Mouse (Mus musculus): ENCODE measurements around the gene Rfx8. TPM values are rescaled to one million over a fixed set of nuclear protein-coding genes. Genes with fewer than 3 reads are reported as not detected.

Gene Rfx8
- total RNA-seq, 1 experiment: not detected

GRCm38 (mm10) chr1:39758244-39758643 is 37.4 kb upstream of the Rfx8 start:
- no peak for DNase-seq (ENCODE audit: low read depth, low spot score)
- Histone ChIP-seq H3K4me1 (ENCODE audit: control insufficient read depth in 2 of 2, insufficient read depth in 2 of 2, low read length in 2 of 2, poor library complexity in 1 of 2) (peaks cover 3 to 5% of the 10 kb centered on the region in 2 experiments; a peak in 2 of 4 replicates), H3K9me3 (ENCODE audit: control insufficient read depth, insufficient read depth, low read depth, low read length) (no peaks in the 10 kb centered on the region), H3K9ac (ENCODE audit: insufficient read depth, low read depth, low read length, poor library complexity, severe bottlenecking) (no peak overlapping the region), H3K36me3 (ENCODE audit: control insufficient read depth, insufficient read depth, low read length, poor library complexity, severe bottlenecking) (no peaks in the 10 kb centered on the region), H3K27ac (ENCODE audit: insufficient read depth, low read depth, low read length, poor library complexity, severe bottlenecking) (no peak overlapping the region), H3K4me3 (ENCODE audit: insufficient read depth in 1 of 2, low read depth in 1 of 2, low read length in 2 of 2, poor library complexity in 1 of 2, severe bottlenecking in 1 of 2) (no peak overlapping the region)
- in situ Hi-C loops (cut with MboI; ENCODE audit: low sequenced_read_pairs in 2 of 2, unreplicated experiment in 2 of 2): no loop called here
- no peak for TF ChIP-seq HCFC1 (IDR thresholded peaks at IDR 0.05; ENCODE audit: borderline replicate concordance, insufficient read depth, low read length)
- TF ChIP-seq ZC3H11A (IDR thresholded peaks at IDR 0.05; ENCODE audit: borderline replicate concordance, low read depth, low read length): no peak
- TF ChIP-seq ZNF384 (IDR thresholded peaks at IDR 0.05; ENCODE audit: low read depth, low read length): no peak
- no peak for TF ChIP-seq MAFK (IDR thresholded peaks at IDR 0.05; ENCODE audit: insufficient read depth, low read depth, low read length)
- no peak for TF ChIP-seq CHD2 (IDR thresholded peaks at IDR 0.05; ENCODE audit: low read depth, low read length)

- Histone ChIP-seq H3K36me3 (ENCODE audit: control insufficient read depth, insufficient read depth, low read length, poor library complexity, severe bottlenecking) (no peaks in the 10 kb centered on the region), H3K27ac (ENCODE audit: insufficient read depth, low read depth, low read length, poor library complexity, severe bottlenecking) (no peak overlapping the region), H3K4me3 (ENCODE audit: insufficient read depth in 1 of 2, low read depth in 1 of 2, low read length in 2 of 2, poor library complexity in 1 of 2, severe bottlenecking in 1 of 2) (no peak overlapping the region), H3K4me1 (ENCODE audit: control insufficient read depth in 2 of 2, insufficient read depth in 2 of 2, low read length in 2 of 2, poor library complexity in 1 of 2) (peaks cover 3% of the 10 kb centered on the region in 2 experiments; a peak in 2 of 4 replicates), H3K9ac (ENCODE audit: insufficient read depth, low read depth, low read length, poor library complexity, severe bottlenecking) (no peak overlapping the region), H3K9me3 (ENCODE audit: control insufficient read depth, insufficient read depth, low read depth, low read length) (no peaks in the 10 kb centered on the region)
- TF ChIP-seq MAFK (IDR thresholded peaks at IDR 0.05; ENCODE audit: insufficient read depth, low read depth, low read length) (no peak), HCFC1 (IDR thresholded peaks at IDR 0.05; ENCODE audit: borderline replicate concordance, insufficient read depth, low read length) (no peak), CHD2 (IDR thresholded peaks at IDR 0.05; ENCODE audit: low read depth, low read length) (no peak), ZNF384 (IDR thresholded peaks at IDR 0.05; ENCODE audit: low read depth, low read length) (no peak), ZC3H11A (IDR thresholded peaks at IDR 0.05; ENCODE audit: borderline replicate concordance, low read depth, low read length) (no peak)
- no peak for DNase-seq (ENCODE audit: low read depth, low spot score)
- in situ Hi-C loops (cut with MboI; ENCODE audit: low sequenced_read_pairs in 2 of 2, unreplicated experiment in 2 of 2): no loop called here
These were observed 36.2 kb upstream of the Rfx8 start for GRCm38 (mm10) chr1:39756952-39757351.

GRCm38 (mm10) chr1:39754224-39754957 is 33.6 kb upstream of the Rfx8 start:
- Histone ChIP-seq H3K36me3 (ENCODE audit: control insufficient read depth, insufficient read depth, low read length, poor library complexity, severe bottlenecking) (no peaks in the 10 kb centered on the region), H3K9me3 (ENCODE audit: control insufficient read depth, insufficient read depth, low read depth, low read length) (no peaks in the 10 kb centered on the region), H3K9ac (ENCODE audit: insufficient read depth, low read depth, low read length, poor library complexity, severe bottlenecking) (no peak overlapping the region), H3K27ac (ENCODE audit: insufficient read depth, low read depth, low read length, poor library complexity, severe bottlenecking) (no peak overlapping the region), H3K4me1 (ENCODE audit: control insufficient read depth in 2 of 2, insufficient read depth in 2 of 2, low read length in 2 of 2, poor library complexity in 1 of 2) (no peaks in the 10 kb centered on the region), H3K4me3 (ENCODE audit: insufficient read depth in 1 of 2, low read depth in 1 of 2, low read length in 2 of 2, poor library complexity in 1 of 2, severe bottlenecking in 1 of 2) (no peak overlapping the region)
- in situ Hi-C loops (cut with MboI; ENCODE audit: low sequenced_read_pairs in 2 of 2, unreplicated experiment in 2 of 2): no loop called here
- no peak for DNase-seq (ENCODE audit: low read depth, low spot score)
- TF ChIP-seq CHD2 (IDR thresholded peaks at IDR 0.05; ENCODE audit: low read depth, low read length) (no peak), HCFC1 (IDR thresholded peaks at IDR 0.05; ENCODE audit: borderline replicate concordance, insufficient read depth, low read length) (no peak), MAFK (IDR thresholded peaks at IDR 0.05; ENCODE audit: insufficient read depth, low read depth, low read length) (no peak), ZC3H11A (IDR thresholded peaks at IDR 0.05; ENCODE audit: borderline replicate concordance, low read depth, low read length) (no peak), ZNF384 (IDR thresholded peaks at IDR 0.05; ENCODE audit: low read depth, low read length) (no peak)

GRCm38 (mm10) chr1:39751537-39751936 is 30.7 kb upstream of the Rfx8 start:
- H3K27ac ChIP-seq (ENCODE audit: insufficient read depth, low read depth, low read length, poor library complexity, severe bottlenecking): no peak overlapping the region
- no peak for DNase-seq (ENCODE audit: low read depth, low spot score)
- in situ Hi-C loops (cut with MboI; ENCODE audit: low sequenced_read_pairs in 2 of 2, unreplicated experiment in 2 of 2): no loop called here
- no peaks in the 10 kb centered on the region for H3K4me1 ChIP-seq (ENCODE audit: control insufficient read depth in 2 of 2, insufficient read depth in 2 of 2, low read length in 2 of 2, poor library complexity in 1 of 2)
- TF ChIP-seq HCFC1 (IDR thresholded peaks at IDR 0.05; ENCODE audit: borderline replicate concordance, insufficient read depth, low read length) (no peak), ZC3H11A (IDR thresholded peaks at IDR 0.05; ENCODE audit: borderline replicate concordance, low read depth, low read length) (no peak), ZNF384 (IDR thresholded peaks at IDR 0.05; ENCODE audit: low read depth, low read length) (no peak), MAFK (IDR thresholded peaks at IDR 0.05; ENCODE audit: insufficient read depth, low read depth, low read length) (no peak), CHD2 (IDR thresholded peaks at IDR 0.05; ENCODE audit: low read depth, low read length) (no peak)
- H3K9ac ChIP-seq (ENCODE audit: insufficient read depth, low read depth, low read length, poor library complexity, severe bottlenecking): no peak overlapping the region
- no peaks in the 10 kb centered on the region for H3K9me3 ChIP-seq (ENCODE audit: control insufficient read depth, insufficient read depth, low read depth, low read length)
- H3K36me3 ChIP-seq (ENCODE audit: control insufficient read depth, insufficient read depth, low read length, poor library complexity, severe bottlenecking): no peaks in the 10 kb centered on the region
- no peak overlapping the region for H3K4me3 ChIP-seq (ENCODE audit: insufficient read depth in 1 of 2, low read depth in 1 of 2, low read length in 2 of 2, poor library complexity in 1 of 2, severe bottlenecking in 1 of 2)

All from ES-E14 (cell line).